Mouse (Mus musculus) cerebellum, adult (tissue): ENCODE results near the gene Inpp4b.
A peak's percentile ranks its signal among the peaks of the same experiment; 100 is the strongest.
"Not testable (repeated sequence)": the region's sequence is repeated elsewhere in the genome, so short reads cannot be mapped to it uniquely, and the experiment has no call there.

Experiments used
- ATAC-seq: cut with Nextera tagmentation; 2 replicates; pipeline ENCODE4 v1.9.2; 2017; ENCODE audit warnings: mild to moderate bottlenecking, moderate library complexity, mixed read lengths; ENCODE audit not compliant: insufficient number of reproducible peaks, low FRiP score, low TSS enrichment

The Inpp4b gene

GRCm38 (mm10) chr8:81867020-81867419, 524.7 kb downstream of the Inpp4b start:
- ATAC-seq = no peak

GRCm38 (mm10) chr8:81870466-81870865, 528.1 kb downstream of the Inpp4b start:
- peak; percentile 58 for ATAC-seq

GRCm38 (mm10) chr8:81880071-81880470, 537.7 kb downstream of the Inpp4b start:
- ATAC-seq = no peak

GRCm38 (mm10) chr8:81884195-81884594, 541.8 kb downstream of the Inpp4b start:
- ATAC-seq = peak; percentile 68

- ATAC-seq = no peak
Observed at GRCm38 (mm10) chr8:81888843-81889242, 546.5 kb downstream of the Inpp4b start.

- ATAC-seq = no peak
Observed at GRCm38 (mm10) chr8:81893292-81893691, 550.9 kb downstream of the Inpp4b start.

- ATAC-seq = peak; percentile 79
Observed at GRCm38 (mm10) chr8:81946812-81947211, 604.5 kb downstream of the Inpp4b start.

- ATAC-seq = no peak
Observed at GRCm38 (mm10) chr8:81953101-81953500, 610.7 kb downstream of the Inpp4b start.

- no peak for ATAC-seq
Observed at GRCm38 (mm10) chr8:81985128-81985665, 642.8 kb downstream of the Inpp4b start.

GRCm38 (mm10) chr8:81992966-81993365, 650.6 kb downstream of the Inpp4b start:
- no peak for ATAC-seq

GRCm38 (mm10) chr8:81996239-81996638, 653.9 kb downstream of the Inpp4b start:
- ATAC-seq = no peak

GRCm38 (mm10) chr8:81996823-81997222, 654.5 kb downstream of the Inpp4b start:
- ATAC-seq = peak; percentile 52; the same call in 1 of the 2 replicates

GRCm38 (mm10) chr8:82004158-82004557, 661.8 kb downstream of the Inpp4b start:
- no peak for ATAC-seq

- ATAC-seq = no peak
Observed at GRCm38 (mm10) chr8:82005466-82005865, 663.1 kb downstream of the Inpp4b start.

- ATAC-seq = no peak
Observed at GRCm38 (mm10) chr8:82017792-82018191, 675.4 kb downstream of the Inpp4b start.

- peak; percentile 78 for ATAC-seq
Observed at GRCm38 (mm10) chr8:82027401-82027800, 685.0 kb downstream of the Inpp4b start.

- no peak for ATAC-seq
Observed at GRCm38 (mm10) chr8:82028896-82029295, 686.5 kb downstream of the Inpp4b start.

GRCm38 (mm10) chr8:82032035-82032434, 689.7 kb downstream of the Inpp4b start:
- not testable (repeated sequence) for ATAC-seq

- no peak for ATAC-seq
Observed at GRCm38 (mm10) chr8:82054030-82054429, 711.7 kb downstream of the Inpp4b start.

- no peak for ATAC-seq
Observed at GRCm38 (mm10) chr8:82067619-82068018, 725.3 kb downstream of the Inpp4b start.

- ATAC-seq = no peak
Observed at GRCm38 (mm10) chr8:82079267-82079666, 736.9 kb downstream of the Inpp4b start.

GRCm38 (mm10) chr8:82086631-82087030, 744.3 kb downstream of the Inpp4b start:
- not testable (repeated sequence) for ATAC-seq

GRCm38 (mm10) chr8:82090901-82091300, 748.5 kb downstream of the Inpp4b start:
- ATAC-seq = no peak
